Mouse (Mus musculus) ovary, postnatal 10 days (tissue): ENCODE measurements around the gene Iffo2.

Source experiments
- DNase-seq: peaks from one replicate; pipeline ENCODE4 v3.0.0; 2022; ENCODE audit warnings: low spot score

Gene Iffo2

DNA sequence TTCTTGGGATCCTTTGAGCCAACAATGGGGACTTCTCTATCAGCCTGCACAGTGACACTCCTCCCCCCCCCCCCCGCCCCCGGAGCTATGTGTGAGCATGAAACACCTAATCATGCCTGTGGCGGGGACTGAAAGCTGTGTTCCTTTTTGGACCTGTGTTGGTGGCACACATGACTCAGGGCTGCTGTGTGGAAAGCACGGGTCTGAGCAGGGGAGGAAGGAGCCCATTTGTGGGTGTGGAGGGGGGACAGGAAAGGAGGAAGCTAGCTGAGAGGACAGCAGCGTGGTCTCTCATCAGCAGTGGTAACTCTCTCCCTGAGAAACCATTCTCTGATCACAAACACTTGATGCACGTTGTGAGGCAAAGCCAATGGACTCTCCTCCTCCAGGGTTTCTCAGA is 110.4 kb downstream of the Iffo2 start:
- no peak for DNase-seq

DNA sequence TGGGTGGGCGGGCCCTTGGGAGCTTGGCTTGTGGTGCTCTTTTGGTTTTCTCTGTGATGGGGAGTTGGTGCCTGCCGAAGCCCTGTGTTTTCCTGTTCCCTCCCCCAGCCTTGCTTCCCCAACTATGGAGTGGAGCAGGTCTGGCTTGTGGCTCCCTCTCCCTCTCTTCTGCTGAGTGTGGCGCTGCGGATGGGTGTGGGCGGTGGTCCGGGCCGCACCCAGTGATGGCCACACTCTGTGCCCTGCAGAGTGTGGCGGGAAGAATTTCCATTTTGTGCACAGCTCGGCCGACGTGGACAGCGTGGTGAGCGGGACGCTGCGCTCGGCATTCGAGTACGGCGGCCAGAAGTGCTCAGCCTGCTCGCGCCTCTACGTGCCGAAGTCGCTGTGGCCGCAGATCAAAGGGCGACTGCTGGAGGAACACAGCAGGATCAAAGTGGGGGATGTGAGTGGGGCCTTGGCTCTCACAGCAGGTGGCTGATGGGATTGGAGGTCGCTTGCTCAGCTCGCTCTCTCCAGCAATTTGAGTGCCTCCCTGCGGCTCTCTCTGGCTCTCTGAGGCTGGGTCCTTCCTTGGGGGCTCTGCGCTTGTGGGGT is 111.6 kb downstream of the Iffo2 start:
- no peak for DNase-seq

DNA sequence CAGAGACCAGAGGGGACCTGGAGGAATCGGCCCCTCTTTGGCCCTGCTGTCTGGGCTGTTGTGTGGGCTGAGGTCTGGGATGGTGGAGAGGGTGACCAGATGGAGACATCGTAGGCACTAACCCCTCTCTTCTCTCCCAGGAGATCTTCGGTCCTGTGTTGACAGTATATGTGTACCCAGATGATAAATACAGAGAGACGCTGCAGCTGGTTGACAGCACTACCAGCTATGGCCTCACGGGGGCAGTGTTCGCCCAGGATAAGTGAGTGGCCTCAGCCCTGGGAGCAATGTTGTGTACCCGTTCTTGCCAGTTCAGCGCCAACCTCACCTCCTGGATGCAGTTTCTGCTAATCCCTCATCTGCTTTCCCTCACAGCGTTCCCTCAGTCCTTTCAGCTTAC is 113.6 kb downstream of the Iffo2 start:
- DNase-seq, result peak; percentile 61

DNA sequence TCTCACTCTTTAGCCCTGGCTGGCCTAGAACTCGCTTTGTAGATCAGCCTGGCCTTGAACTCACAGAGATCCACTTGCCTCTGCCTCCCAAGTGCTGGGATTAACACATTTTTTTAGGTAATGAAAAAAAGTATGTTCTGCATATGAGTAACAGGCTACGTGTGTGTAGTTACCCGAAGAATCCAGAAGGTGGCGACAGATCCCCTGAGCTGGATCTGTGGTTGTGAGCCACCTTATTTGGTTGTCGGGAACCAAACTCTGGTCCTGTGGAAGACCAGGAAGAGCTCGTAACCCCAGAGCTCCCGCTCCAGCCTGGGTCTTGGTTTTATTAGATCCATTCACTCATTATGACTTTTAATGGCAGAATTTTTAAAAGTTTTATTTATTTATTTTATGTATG is 116.6 kb downstream of the Iffo2 start:
- DNase-seq, result no peak

DNA sequence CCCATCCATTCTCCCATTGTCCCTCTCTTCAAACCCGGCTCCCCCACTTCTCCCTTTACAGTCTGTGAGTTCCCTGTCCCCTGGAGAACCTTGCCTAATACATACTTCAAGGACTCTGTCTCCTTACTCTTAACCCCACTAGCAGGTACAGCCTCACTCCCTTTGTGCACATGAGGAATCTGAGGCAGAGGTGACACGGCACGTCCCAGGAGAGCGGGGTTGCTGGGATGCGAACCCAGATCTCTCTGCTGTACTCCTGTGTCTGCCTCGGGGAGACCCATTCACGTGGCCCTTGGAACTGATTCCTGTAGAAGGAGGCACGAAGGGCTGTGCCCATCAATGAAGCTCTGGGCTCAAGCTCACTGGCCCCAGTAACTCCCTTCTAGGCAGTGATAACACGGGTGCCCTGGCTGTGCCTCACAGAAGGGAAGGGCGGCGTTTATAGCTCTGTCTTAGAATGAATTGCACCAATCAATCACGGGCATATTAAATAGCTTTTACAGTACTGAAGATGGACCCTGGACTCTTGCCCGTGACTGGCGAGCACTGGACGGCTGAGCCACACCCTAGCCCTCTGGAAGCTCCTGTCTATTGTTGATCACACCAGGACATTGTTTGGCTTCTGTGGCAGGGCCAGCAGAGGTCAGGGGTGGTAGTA is 119.9 kb downstream of the Iffo2 start:
- DNase-seq, result no peak

DNA sequence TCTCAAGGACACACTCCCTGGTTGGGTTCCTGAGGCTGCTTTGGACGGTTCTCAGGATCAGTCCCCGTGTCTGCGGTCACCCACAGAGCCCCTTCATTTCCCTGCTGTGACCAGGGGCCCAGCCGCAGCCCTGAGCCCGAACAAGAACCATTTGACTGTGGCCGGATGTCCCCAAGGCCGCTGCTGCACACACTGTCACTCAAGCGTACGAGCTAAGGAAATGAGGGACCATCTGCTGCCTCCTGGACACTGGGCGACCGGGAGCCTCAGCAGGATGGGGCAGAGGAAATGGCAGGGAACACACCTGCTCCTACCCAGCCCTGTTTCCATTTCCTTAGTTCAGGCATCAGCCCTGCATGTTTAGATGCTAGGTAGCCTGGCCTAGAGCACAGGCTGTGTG is 120.6 kb downstream of the Iffo2 start:
- DNase-seq, result no peak

DNA sequence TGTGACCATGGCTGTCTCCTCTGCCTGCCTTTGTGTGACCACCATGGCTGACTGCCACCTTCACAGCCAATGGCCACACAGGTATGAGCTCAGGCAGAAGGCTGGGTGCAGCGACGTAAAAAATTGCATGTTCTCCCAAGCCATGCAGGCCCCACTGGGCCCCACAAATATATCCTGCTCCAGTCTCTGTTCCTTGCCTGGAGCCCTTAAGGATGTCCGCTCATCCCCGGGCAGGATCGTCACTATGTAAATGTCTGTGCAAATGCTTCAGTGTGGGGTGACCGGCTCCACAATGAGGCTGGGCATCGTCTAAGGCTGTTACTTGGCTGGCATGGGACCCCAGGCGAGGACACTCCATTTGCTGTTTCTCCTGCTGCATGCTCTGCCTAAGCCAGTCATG is 122.9 kb downstream of the Iffo2 start, which contains the start of gene Tas1r2:
Gene Tas1r2, plus strand, starts transcription at position 301 of the 400 bp plus-strand sequence.
- no peak for DNase-seq

DNA sequence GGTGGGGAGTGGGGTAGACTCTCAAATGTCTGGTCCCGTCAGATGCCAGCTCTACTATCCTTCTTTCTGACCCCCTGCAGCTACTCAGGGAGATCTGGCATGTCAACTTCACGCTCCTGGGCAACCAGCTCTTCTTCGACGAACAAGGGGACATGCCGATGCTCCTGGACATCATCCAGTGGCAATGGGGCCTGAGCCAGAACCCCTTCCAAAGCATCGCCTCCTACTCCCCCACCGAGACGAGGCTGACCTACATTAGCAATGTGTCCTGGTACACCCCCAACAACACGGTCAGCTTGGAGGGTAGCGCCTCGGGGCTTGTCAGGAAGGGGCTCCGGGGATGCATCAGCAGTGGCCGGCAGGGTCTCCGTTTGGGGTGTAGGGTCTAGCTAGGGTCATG is 131.5 kb downstream of the Iffo2 start:
- no peak for DNase-seq

DNA sequence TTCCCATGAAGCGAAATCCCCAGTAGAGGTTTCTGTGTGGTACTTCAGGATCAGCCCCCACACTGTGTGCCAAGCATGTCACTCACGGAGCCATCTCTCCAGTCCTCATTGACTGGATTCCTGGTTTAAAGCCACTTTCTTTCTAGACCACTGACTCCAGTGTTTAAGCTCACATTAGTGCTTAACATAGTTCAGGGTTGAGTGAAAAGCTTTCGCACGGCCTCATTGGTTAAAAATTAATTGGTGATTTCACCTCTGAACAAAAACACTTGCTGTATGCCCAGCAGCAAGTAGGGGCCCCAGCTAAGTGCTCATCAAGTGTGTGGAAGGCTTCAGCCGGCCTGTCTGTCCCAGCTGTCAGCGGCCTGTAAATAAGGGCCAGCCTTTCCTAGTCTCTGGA is 137.3 kb downstream of the Iffo2 start:
- no peak for DNase-seq

DNA sequence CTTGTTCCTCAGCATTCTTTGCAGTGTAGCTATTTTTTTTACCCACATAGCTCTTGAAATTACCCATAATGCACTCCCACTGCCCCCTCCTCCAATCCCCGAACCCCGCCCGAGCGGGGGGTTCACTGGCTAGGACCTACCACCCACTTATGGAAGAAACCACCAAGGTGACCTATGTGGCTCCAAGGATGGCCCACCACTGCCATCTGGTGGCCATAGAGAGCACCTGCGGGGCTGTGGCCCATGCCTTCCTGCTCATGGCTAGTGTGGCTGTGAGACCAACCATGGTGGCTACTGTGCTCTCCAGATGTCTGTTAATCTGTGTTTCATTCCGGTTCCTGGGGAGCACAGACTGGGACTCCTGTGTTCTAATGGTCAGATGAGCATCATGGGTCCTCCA is 139.5 kb downstream of the Iffo2 start:
- DNase-seq, result no peak
